Mouse (Mus musculus) embryonic facial prominence, embryonic 10.5 days (tissue): ENCODE data around the gene Cacna1c. TPM values are rescaled to one million over a fixed set of nuclear protein-coding genes. Genes with fewer than 3 reads are reported as not detected.
A peak's percentile ranks its signal among the peaks of the same experiment; 100 is the strongest.

Source experiments
- DNase-seq: peaks from one replicate; pipeline ENCODE4 v3.0.0-alpha.2; 2017; ENCODE audit warnings: low spot score
- H3K27ac ChIP-seq: fragments of 300-500 bp; sonication (generic); replicated peaks from 2 replicates; pipeline ENCODE4 v1.5.1; 2016; ENCODE audit warnings: mild to moderate bottlenecking
- H3K27me3 ChIP-seq: fragments of 300-500 bp; sonication (generic); replicated peaks from 2 replicates; pipeline ENCODE4 v1.6.1; 2016; ENCODE audit warnings: low read depth, mild to moderate bottlenecking; ENCODE audit not compliant: poor library complexity, severe bottlenecking
- H3K36me3 ChIP-seq: fragments of 300-500 bp; sonication (generic); replicated peaks from 2 replicates; pipeline ENCODE4 v1.6.1; 2016; ENCODE audit warnings: mild to moderate bottlenecking, moderate library complexity
- H3K4me1 ChIP-seq: fragments of 300-500 bp; sonication (generic); 2 replicates; pipeline ENCODE4 v1.6.1; 2016
- H3K4me3 ChIP-seq: fragments of 300-500 bp; sonication (generic); 2 replicates; pipeline ENCODE4 v1.5.1; 2016; ENCODE audit warnings: mild to moderate bottlenecking, moderate library complexity
- H3K9me3 ChIP-seq: fragments of 300-500 bp; sonication (generic); 2 replicates; pipeline ENCODE4 v1.6.1; 2016; ENCODE audit warnings: mild to moderate bottlenecking
- WGBS: fragments of 180-500 bp; shearing (Covaris S2); methylation state at CpG from one replicate; pipeline ENCODE4 v1.1.7; 2016; 5-methylcytosine and 5-hydroxymethylcytosine counted together
- polyA plus RNA-seq: library from polyadenylated mRNA; unstranded; fragments of >200 nt; fragmentation: Nextera tagmentation; extraction: Ambion mirVana; gene quantifications from 2 replicates; pipeline ENCODE4 v1.2.1, GENCODE M21; 2016

Cacna1c gene
- polyA plus RNA-seq, 1 experiment from 2014 or later = 4.9 TPM

DNA sequence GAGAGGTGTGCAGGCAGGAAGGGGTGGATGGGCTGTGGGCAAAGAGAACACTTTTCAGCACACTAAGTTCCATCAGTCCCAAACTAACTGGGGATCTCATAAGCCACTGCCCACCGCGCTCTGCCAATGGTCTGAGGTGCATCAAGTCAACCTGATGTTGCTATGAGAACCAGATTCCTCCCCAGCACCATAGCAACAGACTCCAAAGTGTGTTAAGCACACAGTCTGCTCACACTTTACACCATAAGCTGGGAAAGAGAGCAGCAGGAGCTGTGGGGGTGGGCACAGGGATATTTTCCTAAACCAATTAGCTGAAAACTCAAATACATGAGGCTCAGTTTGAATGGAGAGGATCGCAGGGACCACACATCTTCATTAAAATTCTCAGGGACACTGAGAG lies 345.1 kb downstream of the Cacna1c start:
- H3K27ac ChIP-seq = no peak overlapping the region
- WGBS = 95% methylated on average over 3 of the region's 3 CpGs
- no peaks in the 10 kb centered on the region for H3K27me3 ChIP-seq
- no peaks in the 10 kb centered on the region for H3K9me3 ChIP-seq
- no peak overlapping the region for H3K4me3 ChIP-seq
- H3K36me3 ChIP-seq = no peaks in the 10 kb centered on the region
- H3K4me1 ChIP-seq = peaks cover 7% of the 10 kb centered on the region
- DNase-seq = no peak

DNA sequence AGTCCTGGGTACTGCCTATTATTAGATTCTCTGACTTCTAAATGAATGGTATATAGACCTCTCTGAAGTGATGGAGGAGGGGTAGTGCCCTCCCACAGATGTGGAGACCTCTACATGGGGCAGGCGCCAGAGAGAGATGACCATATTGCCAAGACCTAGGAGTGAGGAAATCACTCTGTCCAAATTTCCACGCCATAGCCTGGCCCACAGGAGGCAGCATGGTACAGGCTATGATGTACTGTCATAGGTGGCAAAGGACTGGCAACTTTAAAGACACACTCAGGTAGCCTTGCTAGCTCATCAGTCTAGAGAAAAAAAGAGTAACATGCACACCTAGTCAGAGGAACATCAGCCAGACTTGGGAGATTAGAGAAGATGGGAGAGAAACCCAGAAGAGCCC lies 347.6 kb downstream of the Cacna1c start:
- peaks cover 20% of the 10 kb centered on the region for H3K4me1 ChIP-seq
- H3K27me3 ChIP-seq = no peaks in the 10 kb centered on the region
- 84% methylated on average over 2 of the region's 2 CpGs for WGBS
- H3K36me3 ChIP-seq = no peaks in the 10 kb centered on the region
- no peak overlapping the region for H3K27ac ChIP-seq
- H3K9me3 ChIP-seq = no peaks in the 10 kb centered on the region
- no peak overlapping the region for H3K4me3 ChIP-seq
- no peak for DNase-seq

- Histone ChIP-seq H3K27me3 (no peaks in the 10 kb centered on the region), H3K36me3 (no peaks in the 10 kb centered on the region), H3K9me3 (no peaks in the 10 kb centered on the region), H3K4me3 (no peak overlapping the region), H3K4me1 (peaks cover 20% of the 10 kb centered on the region), H3K27ac (no peak overlapping the region)
- no peak for DNase-seq
- WGBS = 87% methylated on average over 13 of the region's 13 CpGs
Observed at GRCm38 (mm10) chr6:118847751-118848150, 348.5 kb downstream of the Cacna1c start.

DNA sequence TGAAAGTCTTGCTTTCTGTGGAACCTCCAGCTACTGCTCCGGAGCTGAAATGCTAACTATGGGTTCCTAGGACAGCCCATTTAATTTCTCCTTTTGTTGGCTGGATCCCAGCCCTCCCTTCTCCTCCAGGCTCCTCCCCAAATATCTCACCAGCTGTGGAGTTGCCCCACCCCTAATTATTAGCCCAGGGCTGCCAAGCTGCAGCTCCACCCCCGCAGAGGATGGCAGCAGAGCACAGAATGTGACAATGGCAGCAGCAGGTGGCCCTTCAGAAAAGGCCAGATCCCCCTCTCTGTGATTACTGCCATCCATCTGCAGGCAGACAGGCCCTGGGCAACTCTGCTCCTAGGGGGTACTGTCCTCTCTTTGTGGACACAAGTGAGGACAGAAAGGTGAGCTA lies 350.4 kb downstream of the Cacna1c start:
- Histone ChIP-seq H3K36me3 (no peaks in the 10 kb centered on the region), H3K4me1 (peaks cover 31% of the 10 kb centered on the region), H3K4me3 (no peak overlapping the region), H3K9me3 (no peaks in the 10 kb centered on the region), H3K27ac (no peak overlapping the region), H3K27me3 (no peaks in the 10 kb centered on the region)
- WGBS = 17% methylated on average over 2 of the region's 2 CpGs
- DNase-seq = no peak

DNA sequence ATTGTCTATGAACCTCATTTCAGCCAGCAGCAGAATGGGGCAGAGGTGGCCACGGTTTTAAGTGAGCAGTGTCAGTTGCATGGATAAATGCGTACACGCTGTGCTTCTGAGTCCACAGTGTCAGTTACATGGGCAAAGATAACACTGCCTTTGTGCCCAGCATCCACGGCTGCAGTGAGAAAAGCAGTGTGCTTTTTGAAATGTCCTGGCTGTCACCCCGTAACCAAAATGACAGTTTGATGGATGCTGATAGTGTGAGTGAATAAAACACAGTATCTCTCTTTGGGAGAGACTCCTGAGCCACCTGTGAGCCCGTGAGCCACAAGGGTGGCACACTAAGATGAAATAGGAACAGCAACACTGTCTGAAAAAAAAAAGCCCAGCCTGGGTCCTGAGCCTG lies 351.0 kb downstream of the Cacna1c start:
- H3K27me3 ChIP-seq = no peaks in the 10 kb centered on the region
- DNase-seq = no peak
- H3K9me3 ChIP-seq = no peaks in the 10 kb centered on the region
- no peak overlapping the region for H3K27ac ChIP-seq
- H3K4me1 ChIP-seq = peaks cover 33% of the 10 kb centered on the region
- WGBS = 84% methylated on average over 6 of the region's 6 CpGs
- H3K4me3 ChIP-seq = no peak overlapping the region
- H3K36me3 ChIP-seq = no peaks in the 10 kb centered on the region

DNA sequence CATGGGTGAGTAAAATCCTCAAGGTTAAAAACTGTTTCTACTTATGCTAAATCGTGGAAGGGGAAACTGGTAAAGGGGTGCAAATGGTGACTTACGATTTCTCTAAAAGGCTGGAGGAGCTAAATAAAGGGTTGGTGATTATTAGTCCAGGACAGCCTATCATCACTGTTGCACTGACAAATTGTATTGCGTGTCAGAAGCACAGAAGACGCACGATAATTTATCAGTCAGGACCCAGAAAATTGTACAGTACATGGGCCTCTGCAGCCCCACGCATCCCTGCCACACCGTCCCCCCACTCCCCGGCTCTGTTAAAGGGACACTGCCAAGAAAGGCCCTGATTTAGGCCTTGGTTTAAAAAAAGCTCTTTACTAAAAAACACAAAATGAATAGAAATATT lies 352.7 kb downstream of the Cacna1c start:
- no peak for DNase-seq
- Histone ChIP-seq H3K27me3 (no peaks in the 10 kb centered on the region), H3K36me3 (no peaks in the 10 kb centered on the region), H3K4me3 (no peak overlapping the region), H3K27ac (no peak overlapping the region), H3K9me3 (no peaks in the 10 kb centered on the region), H3K4me1 (peaks cover 47% of the 10 kb centered on the region)
- 89% methylated on average over 8 of the region's 8 CpGs for WGBS

GRCm38 (mm10) chr6:118841892-118842291 lies 354.3 kb downstream of the Cacna1c start:
- Histone ChIP-seq H3K4me3 (no peak overlapping the region), H3K4me1 (peaks cover 51% of the 10 kb centered on the region), H3K27ac (no peak overlapping the region), H3K36me3 (no peaks in the 10 kb centered on the region), H3K9me3 (no peaks in the 10 kb centered on the region), H3K27me3 (no peaks in the 10 kb centered on the region)
- no peak for DNase-seq
- 91% methylated on average over 2 of the region's 2 CpGs for WGBS

- 63% methylated on average over 14 of the region's 14 CpGs for WGBS
- H3K4me3 ChIP-seq = no peak overlapping the region
- no peaks in the 10 kb centered on the region for H3K9me3 ChIP-seq
- H3K27me3 ChIP-seq = no peaks in the 10 kb centered on the region
- H3K36me3 ChIP-seq = no peaks in the 10 kb centered on the region
- peak overlapping the region; percentile 40 for H3K27ac ChIP-seq
- peak; percentile 17 for DNase-seq
- H3K4me1 ChIP-seq = peaks cover 35% of the 10 kb centered on the region
Observed at GRCm38 (mm10) chr6:118838919-118839915, 357.0 kb downstream of the Cacna1c start.

DNA sequence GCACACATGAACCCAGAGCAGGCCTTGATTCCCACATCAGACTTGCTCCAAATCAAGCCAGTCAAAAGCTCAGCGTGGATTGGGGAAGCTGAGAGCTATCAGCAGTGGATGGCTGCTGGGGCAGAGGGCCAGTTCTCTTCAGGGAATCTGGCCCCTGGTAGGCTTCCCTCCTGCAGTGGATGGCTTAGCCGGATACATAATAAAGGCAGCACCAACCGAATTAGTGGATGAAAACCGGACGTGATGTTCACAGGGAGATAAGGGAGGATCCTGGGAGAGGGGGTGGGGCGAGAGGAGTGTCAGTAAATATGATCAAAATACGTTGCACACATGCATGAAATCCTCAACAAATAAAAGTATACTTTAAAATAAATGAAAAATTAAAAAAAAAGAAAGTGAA lies 359.5 kb downstream of the Cacna1c start:
- H3K4me1 ChIP-seq = peaks cover 37% of the 10 kb centered on the region
- H3K27ac ChIP-seq = no peak overlapping the region
- H3K27me3 ChIP-seq = no peaks in the 10 kb centered on the region
- H3K9me3 ChIP-seq = no peaks in the 10 kb centered on the region
- DNase-seq = no peak
- WGBS = 30% methylated on average over 7 of the region's 7 CpGs
- no peaks in the 10 kb centered on the region for H3K36me3 ChIP-seq
- H3K4me3 ChIP-seq = no peak overlapping the region

- no peaks in the 10 kb centered on the region for H3K27me3 ChIP-seq
- no peak overlapping the region for H3K4me3 ChIP-seq
- no peaks in the 10 kb centered on the region for H3K9me3 ChIP-seq
- H3K4me1 ChIP-seq = peaks cover 19% of the 10 kb centered on the region
- WGBS = 64% methylated on average over 8 of the region's 8 CpGs
- DNase-seq = no peak
- H3K27ac ChIP-seq = no peak overlapping the region
- no peaks in the 10 kb centered on the region for H3K36me3 ChIP-seq
Observed at GRCm38 (mm10) chr6:118834046-118834445, 362.2 kb downstream of the Cacna1c start.

DNA sequence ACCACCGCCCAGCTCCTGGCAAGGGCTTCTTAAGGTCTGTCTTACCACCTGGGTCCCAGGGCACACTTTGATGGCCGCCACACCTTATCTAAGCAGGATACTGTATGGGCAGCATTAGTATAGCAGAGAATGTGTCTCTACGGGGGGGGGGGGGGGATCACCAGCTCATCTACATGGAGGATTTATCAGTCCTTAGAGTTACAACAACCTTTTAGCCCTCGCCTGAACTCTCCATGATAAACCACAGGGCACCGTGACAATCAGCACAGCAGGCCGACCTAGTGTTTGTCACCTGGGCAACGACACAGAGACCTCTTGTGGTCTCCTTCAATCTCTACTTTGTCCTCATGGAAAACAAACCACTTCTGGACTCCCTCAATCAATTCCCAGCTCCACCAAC lies 363.2 kb downstream of the Cacna1c start:
- H3K4me3 ChIP-seq = no peak overlapping the region
- H3K36me3 ChIP-seq = no peaks in the 10 kb centered on the region
- H3K4me1 ChIP-seq = peaks cover 10% of the 10 kb centered on the region
- H3K27me3 ChIP-seq = no peaks in the 10 kb centered on the region
- DNase-seq = no peak
- H3K9me3 ChIP-seq = no peaks in the 10 kb centered on the region
- WGBS = 81% methylated on average over 7 of the region's 7 CpGs
- no peak overlapping the region for H3K27ac ChIP-seq

GRCm38 (mm10) chr6:118832616-118833015 lies 363.6 kb downstream of the Cacna1c start:
- Histone ChIP-seq H3K9me3 (no peaks in the 10 kb centered on the region), H3K4me3 (no peak overlapping the region), H3K27me3 (no peaks in the 10 kb centered on the region), H3K27ac (no peak overlapping the region), H3K36me3 (no peaks in the 10 kb centered on the region), H3K4me1 (peaks cover 14% of the 10 kb centered on the region)
- WGBS = 88% methylated on average over 2 of the region's 2 CpGs
- no peak for DNase-seq

- WGBS = 87% methylated on average over 5 of the region's 5 CpGs
- Histone ChIP-seq H3K27ac (no peak overlapping the region), H3K27me3 (no peaks in the 10 kb centered on the region)
Observed at GRCm38 (mm10) chr6:118830851-118831250, 365.4 kb downstream of the Cacna1c start.

More at GRCm38 (mm10) chr6:118830851-118831250, 365.4 kb downstream of the Cacna1c start:
- Histone ChIP-seq H3K4me1 (peaks cover 14% of the 10 kb centered on the region), H3K36me3 (no peaks in the 10 kb centered on the region), H3K4me3 (no peak overlapping the region), H3K9me3 (no peaks in the 10 kb centered on the region)
- DNase-seq = no peak
